Mouse (Mus musculus): Measurements from ENCODE around the gene Art5. TPM values are rescaled to one million over a fixed set of nuclear protein-coding genes. Genes with fewer than 3 reads are reported as not detected.

Art5 gene
- total RNA-seq (2014; rRNA removed) = not detected in 2 replicates
- not detected in 2 replicates for polyA plus RNA-seq (2012; rRNA removed)

DNA sequence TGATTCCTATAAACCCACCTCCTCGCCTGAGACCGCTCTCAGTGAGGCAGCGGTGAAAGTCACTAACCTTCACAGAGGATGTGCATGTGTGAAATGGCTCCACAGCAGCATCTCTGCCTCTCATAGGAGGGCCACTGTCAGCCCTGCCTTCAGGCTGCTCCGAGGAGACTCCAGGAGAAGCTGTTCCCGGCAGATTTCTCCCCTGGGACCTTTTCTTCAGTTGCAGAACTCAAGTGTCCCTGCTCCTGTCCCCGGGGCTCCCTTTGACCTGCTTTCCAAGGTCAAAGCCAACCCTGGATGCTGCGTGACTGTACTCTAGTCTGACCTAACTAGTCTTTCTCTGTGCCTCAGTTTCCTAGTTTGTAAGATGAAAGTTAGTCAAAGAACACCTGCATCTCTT is at the start of gene Art5:
TSS of gene Art5 (minus strand) at position 319 of the 400 bp plus-strand sequence.
- 90% methylated on average over 7 of the region's 7 CpGs for WGBS
- H3K27me3 ChIP-seq (ENCODE audit: control insufficient read depth, insufficient read depth, low read length) = peaks cover 5% of the 10 kb centered on the region; the same call in 1 of the 2 replicates

DNA sequence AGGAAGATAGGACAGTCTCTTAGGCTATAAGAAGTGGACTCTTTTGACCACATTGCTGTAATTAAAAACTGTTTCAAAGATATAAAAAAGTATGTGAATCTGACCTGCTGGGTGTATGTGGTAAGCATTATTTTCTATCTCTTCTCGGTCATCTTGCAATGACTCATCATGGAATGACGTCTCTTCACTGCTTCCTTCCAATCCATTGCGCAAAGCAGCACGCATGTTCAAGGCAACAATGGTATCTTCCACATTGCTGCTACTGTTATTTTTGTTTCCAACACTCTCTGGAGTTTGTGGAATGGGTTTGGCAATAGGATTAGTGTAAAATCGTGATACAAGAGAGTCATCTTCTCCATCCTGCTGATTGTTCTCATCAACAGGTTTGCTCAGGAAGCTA is 44.4 kb upstream of the Art5 start:
- Histone ChIP-seq H3K27ac (replicated peaks; ENCODE audit: insufficient read depth, low read depth, low read length) (no peak overlapping the region), H3K79me2 (ENCODE audit: control insufficient read depth, insufficient read depth, low read length) (no peaks in the 10 kb centered on the region), H3K4me1 (ENCODE audit: control insufficient read depth, insufficient read depth, low read length) (no peaks in the 10 kb centered on the region), H3K4me3 (ENCODE audit: insufficient read depth, low read depth, low read length) (no peak overlapping the region), H3K36me3 (ENCODE audit: control insufficient read depth, insufficient read depth, low read length) (peaks cover 50% of the 10 kb centered on the region), H3K27me3 (ENCODE audit: control insufficient read depth, insufficient read depth, low read length) (no peaks in the 10 kb centered on the region), H3K9ac (ENCODE audit: low read depth, low read length) (no peak overlapping the region)
- 87% methylated on average over 5 of the region's 5 CpGs for WGBS
- no peak for TF ChIP-seq CTCF (IDR thresholded peaks at IDR 0.05; ENCODE audit: low read depth, low read length)
- TF ChIP-seq POLR2A (IDR thresholded peaks at IDR 0.05; ENCODE audit: extremely low read depth, insufficient read depth, low read length) = no peak
- DNase-seq (ENCODE audit: extremely low read depth, low read depth, low spot score) = no peak

More for the DNA sequence above, at the start of gene Art5:
- DNase-seq (ENCODE audit: extremely low read depth, low read depth, low spot score) = no peak
- Histone ChIP-seq H3K79me2 (ENCODE audit: control insufficient read depth, insufficient read depth, low read length) (no peaks in the 10 kb centered on the region), H3K4me3 (ENCODE audit: insufficient read depth, low read depth, low read length) (no peak within 1 kb of the TSS), H3K4me1 (ENCODE audit: control insufficient read depth, insufficient read depth, low read length) (no peaks in the 10 kb centered on the region), H3K27ac (replicated peaks; ENCODE audit: insufficient read depth, low read depth, low read length) (no peak within 1 kb of the TSS), H3K9ac (ENCODE audit: low read depth, low read length) (no peak within 1 kb of the TSS), H3K36me3 (ENCODE audit: control insufficient read depth, insufficient read depth, low read length) (no peaks in the 10 kb centered on the region)
- TF ChIP-seq POLR2A (IDR thresholded peaks at IDR 0.05; ENCODE audit: extremely low read depth, insufficient read depth, low read length) (no peak), CTCF (IDR thresholded peaks at IDR 0.05; ENCODE audit: low read depth, low read length) (no peak)

DNA sequence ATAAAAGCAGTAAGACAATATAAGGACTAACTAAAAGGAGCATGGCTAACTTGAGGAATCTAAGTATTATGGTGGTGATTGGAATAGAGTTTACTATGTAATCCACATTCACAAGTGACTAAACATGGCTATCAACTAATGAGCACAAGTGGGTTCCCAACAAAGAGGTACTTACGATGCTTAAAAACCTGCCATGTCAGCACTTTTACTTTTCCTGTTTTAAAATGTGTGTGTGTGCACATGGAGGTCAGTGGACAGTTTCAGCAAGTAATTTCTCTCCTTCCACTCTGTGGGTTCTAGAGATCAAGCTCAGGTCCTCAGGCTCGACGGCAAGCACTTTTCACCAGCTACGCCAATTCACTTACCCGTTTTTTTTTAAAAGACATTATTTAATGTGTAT is 28.6 kb upstream of the Art5 start:
- Histone ChIP-seq H3K36me3 (ENCODE audit: control insufficient read depth, insufficient read depth, low read length) (peaks cover 60% of the 10 kb centered on the region), H3K79me2 (ENCODE audit: control insufficient read depth, insufficient read depth, low read length) (no peaks in the 10 kb centered on the region), H3K9ac (ENCODE audit: low read depth, low read length) (no peak overlapping the region), H3K27me3 (ENCODE audit: control insufficient read depth, insufficient read depth, low read length) (no peaks in the 10 kb centered on the region), H3K4me3 (ENCODE audit: insufficient read depth, low read depth, low read length) (no peak overlapping the region), H3K27ac (replicated peaks; ENCODE audit: insufficient read depth, low read depth, low read length) (no peak overlapping the region), H3K4me1 (ENCODE audit: control insufficient read depth, insufficient read depth, low read length) (no peaks in the 10 kb centered on the region)
- no peak for DNase-seq (ENCODE audit: extremely low read depth, low read depth, low spot score)
- WGBS = 97% methylated on average over 5 of the region's 5 CpGs
- TF ChIP-seq POLR2A (IDR thresholded peaks at IDR 0.05; ENCODE audit: extremely low read depth, insufficient read depth, low read length) = no peak
- TF ChIP-seq CTCF (IDR thresholded peaks at IDR 0.05; ENCODE audit: low read depth, low read length) = no peak

GRCm38 (mm10) chr7:102137464-102137863 is 28.2 kb upstream of the Art5 start:
- Histone ChIP-seq H3K27me3 (ENCODE audit: control insufficient read depth, insufficient read depth, low read length) (no peaks in the 10 kb centered on the region), H3K4me3 (ENCODE audit: insufficient read depth, low read depth, low read length) (no peak overlapping the region), H3K27ac (replicated peaks; ENCODE audit: insufficient read depth, low read depth, low read length) (no peak overlapping the region), H3K4me1 (ENCODE audit: control insufficient read depth, insufficient read depth, low read length) (no peaks in the 10 kb centered on the region), H3K36me3 (ENCODE audit: control insufficient read depth, insufficient read depth, low read length) (peaks cover 62% of the 10 kb centered on the region), H3K9ac (ENCODE audit: low read depth, low read length) (no peak overlapping the region), H3K79me2 (ENCODE audit: control insufficient read depth, insufficient read depth, low read length) (no peaks in the 10 kb centered on the region)
- TF ChIP-seq POLR2A (IDR thresholded peaks at IDR 0.05; ENCODE audit: extremely low read depth, insufficient read depth, low read length) (no peak), CTCF (IDR thresholded peaks at IDR 0.05; ENCODE audit: low read depth, low read length) (peak; percentile 48; the same call in 1 of the 2 replicates)
- peak; percentile 24 for DNase-seq (ENCODE audit: extremely low read depth, low read depth, low spot score)
- WGBS = 82% methylated on average over 1 of the region's 1 CpGs

DNA sequence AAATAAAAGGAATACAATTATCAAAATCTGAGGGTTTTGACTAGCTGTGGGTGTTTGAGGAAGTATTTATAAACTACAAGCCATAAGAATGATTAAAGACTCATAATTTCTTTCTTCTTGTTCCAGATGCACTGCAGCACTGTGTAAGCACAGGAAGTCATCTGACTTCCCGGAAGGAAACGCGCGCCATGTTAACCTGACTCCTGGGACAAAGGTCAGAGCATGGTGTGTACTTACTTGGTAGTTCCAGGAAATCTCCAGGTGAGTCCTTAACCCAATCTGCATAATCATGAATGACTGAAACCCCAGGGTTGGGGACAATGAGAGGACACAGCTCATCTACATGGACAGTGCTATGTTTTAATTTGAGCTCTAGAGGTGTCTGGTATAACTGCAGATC is 23.1 kb upstream of the Art5 start:
- Histone ChIP-seq H3K27ac (replicated peaks; ENCODE audit: insufficient read depth, low read depth, low read length) (no peak overlapping the region), H3K9ac (ENCODE audit: low read depth, low read length) (no peak overlapping the region), H3K4me3 (ENCODE audit: insufficient read depth, low read depth, low read length) (no peak overlapping the region), H3K79me2 (ENCODE audit: control insufficient read depth, insufficient read depth, low read length) (no peaks in the 10 kb centered on the region), H3K36me3 (ENCODE audit: control insufficient read depth, insufficient read depth, low read length) (peaks cover 58% of the 10 kb centered on the region), H3K27me3 (ENCODE audit: control insufficient read depth, insufficient read depth, low read length) (no peaks in the 10 kb centered on the region), H3K4me1 (ENCODE audit: control insufficient read depth, insufficient read depth, low read length) (no peaks in the 10 kb centered on the region)
- no peak for TF ChIP-seq CTCF (IDR thresholded peaks at IDR 0.05; ENCODE audit: low read depth, low read length)
- no peak for TF ChIP-seq POLR2A (IDR thresholded peaks at IDR 0.05; ENCODE audit: extremely low read depth, insufficient read depth, low read length)
- WGBS = 29% methylated on average over 4 of the region's 4 CpGs
- peak; percentile 15 for DNase-seq (ENCODE audit: extremely low read depth, low read depth, low spot score)

GRCm38 (mm10) chr7:102120326-102120725 is 11.0 kb upstream of the Art5 start:
- WGBS = 96% methylated on average over 10 of the region's 10 CpGs
- DNase-seq (ENCODE audit: extremely low read depth, low read depth, low spot score) = no peak

More at GRCm38 (mm10) chr7:102120326-102120725, 11.0 kb upstream of the Art5 start:
- no peak overlapping the region for H3K9ac ChIP-seq (ENCODE audit: low read depth, low read length)
- H3K27me3 ChIP-seq (ENCODE audit: control insufficient read depth, insufficient read depth, low read length) = no peaks in the 10 kb centered on the region
- H3K36me3 ChIP-seq (ENCODE audit: control insufficient read depth, insufficient read depth, low read length) = peaks cover 54% of the 10 kb centered on the region
- H3K4me3 ChIP-seq (ENCODE audit: insufficient read depth, low read depth, low read length) = no peak overlapping the region
- no peaks in the 10 kb centered on the region for H3K4me1 ChIP-seq (ENCODE audit: control insufficient read depth, insufficient read depth, low read length)
- no peak overlapping the region for H3K27ac ChIP-seq (replicated peaks; ENCODE audit: insufficient read depth, low read depth, low read length)
- H3K79me2 ChIP-seq (ENCODE audit: control insufficient read depth, insufficient read depth, low read length) = no peaks in the 10 kb centered on the region
- TF ChIP-seq POLR2A (IDR thresholded peaks at IDR 0.05; ENCODE audit: extremely low read depth, insufficient read depth, low read length) (no peak), CTCF (IDR thresholded peaks at IDR 0.05; ENCODE audit: low read depth, low read length) (no peak)
